Mouse (Mus musculus) limb, embryonic 13.5 days (tissue): ENCODE data around the gene Gtse1. TPM values are rescaled to one million over a fixed set of nuclear protein-coding genes. Genes with fewer than 3 reads are reported as not detected.

Experiments
- ATAC-seq: fragments of 200-750 bp; cut with Nextera tagmentation; 2 replicates; pipeline ENCODE4 v1.8.0; 2017; ENCODE audit warnings: low read depth, moderate number of reproducible peaks, moderate TSS enrichment; ENCODE audit not compliant: low FRiP score
- H3K27ac ChIP-seq: fragments of 300-500 bp; sonication (generic); 2 replicates; pipeline ENCODE4 v1.5.1; 2015; ENCODE audit warnings: inconsistent platforms, mild to moderate bottlenecking, moderate library complexity
- H3K27me3 ChIP-seq: fragments of 300-500 bp; sonication (generic); 2 replicates; pipeline ENCODE4 v1.6.1; 2015; ENCODE audit warnings: mild to moderate bottlenecking, inconsistent platforms
- H3K36me3 ChIP-seq: fragments of 300-500 bp; sonication (generic); 2 replicates; pipeline ENCODE4 v1.6.1; 2015; ENCODE audit warnings: inconsistent platforms, mild to moderate bottlenecking, moderate library complexity
- H3K4me1 ChIP-seq: fragments of 300-500 bp; sonication (generic); 2 replicates; pipeline ENCODE4 v1.6.1; 2015; ENCODE audit warnings: inconsistent platforms
- H3K4me2 ChIP-seq: fragments of 300-500 bp; sonication (generic); replicated peaks from 2 replicates; pipeline ENCODE4 v1.6.1; 2015; ENCODE audit warnings: inconsistent platforms, mild to moderate bottlenecking, moderate library complexity
- H3K4me3 ChIP-seq: fragments of 300-500 bp; sonication (generic); 2 replicates; pipeline ENCODE4 v1.5.1; 2015; ENCODE audit warnings: moderate library complexity, mild to moderate bottlenecking, inconsistent platforms
- H3K9ac ChIP-seq: fragments of 300-500 bp; sonication (generic); 2 replicates; pipeline ENCODE4 v1.6.1; 2015; ENCODE audit warnings: mild to moderate bottlenecking, inconsistent platforms
- H3K9me3 ChIP-seq: fragments of 300-500 bp; sonication (generic); 2 replicates; pipeline ENCODE4 v1.6.1; 2016; ENCODE audit warnings: inconsistent platforms
- WGBS: fragments of 180-500 bp; shearing (Covaris S2); methylation state at CpG from one replicate; pipeline ENCODE4 v1.1.7; 2015; 5-methylcytosine and 5-hydroxymethylcytosine counted together
- polyA plus RNA-seq: library from polyadenylated mRNA; unstranded; fragments of >200 nt; fragmentation: Nextera tagmentation; extraction: Ambion mirVana; gene quantifications from 2 replicates; pipeline ENCODE4 v1.2.1, GENCODE M21; 2015

Gene Gtse1
- 24.7 and 26.8 TPM in 2 replicates for polyA plus RNA-seq

DNA sequence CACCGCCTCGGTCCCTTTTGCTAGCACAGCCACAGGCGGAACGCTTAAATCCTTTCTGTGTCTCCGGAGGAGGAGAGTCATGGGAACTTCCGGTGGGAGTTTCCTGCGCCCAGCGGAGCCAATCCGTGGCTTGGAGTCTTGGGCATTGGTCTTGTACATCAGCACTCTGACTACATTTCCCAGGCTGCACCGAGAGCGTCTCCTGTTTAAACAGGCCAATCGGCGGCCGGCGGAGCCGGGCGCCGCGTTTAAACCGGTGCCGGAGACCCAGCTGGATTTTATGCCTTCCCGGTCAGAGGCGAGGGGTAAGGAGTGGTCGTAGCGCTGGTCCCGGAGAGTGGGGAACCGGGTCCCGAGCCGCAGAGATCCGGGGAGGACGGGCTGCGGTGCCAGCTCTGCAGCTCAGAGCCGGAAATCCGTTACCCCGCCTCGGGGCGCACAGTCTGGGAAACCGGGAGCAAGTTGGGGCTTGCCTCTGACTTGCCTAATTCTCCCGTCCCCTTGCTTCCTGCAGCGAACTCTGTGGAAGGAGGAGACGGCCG, at the start of gene Gtse1:
Gtse1 (plus strand) TSS at position 256 of the 542 bp plus-strand sequence.
- Histone ChIP-seq H3K27ac (peak within 1 kb of the TSS; percentile 72; the same call in 1 of the 2 replicates), H3K27me3 (no peaks in the 10 kb centered on the region)
- under 1% methylated on average over 42 of the region's 42 CpGs for WGBS

DNA sequence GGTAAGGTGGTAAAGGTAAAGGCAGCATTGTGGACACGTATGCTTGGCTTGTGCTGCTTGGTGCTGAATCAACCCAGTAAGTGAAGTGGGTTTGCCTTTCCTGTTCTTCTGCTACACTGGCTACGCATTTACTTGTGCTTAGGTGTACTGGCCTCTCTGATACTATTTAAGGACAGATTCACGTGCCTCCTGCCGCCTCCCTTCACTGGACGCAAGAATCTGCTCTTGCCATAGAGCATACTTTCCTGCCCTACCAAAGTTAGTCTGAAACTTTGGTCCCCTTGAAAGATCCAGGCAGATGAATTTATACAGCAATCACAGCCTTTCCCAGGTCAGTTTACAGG, 49.1 kb upstream of the Gtse1 start:
- ATAC-seq: no peak
- H3K27ac ChIP-seq: no peak overlapping the region
- H3K36me3 ChIP-seq: no peaks in the 10 kb centered on the region
- H3K4me3 ChIP-seq: peak overlapping the region; percentile 78
- 86% methylated on average over 5 of the region's 5 CpGs for WGBS
- H3K27me3 ChIP-seq: no peaks in the 10 kb centered on the region
- H3K9me3 ChIP-seq: no peaks in the 10 kb centered on the region
- peak overlapping the region; percentile 83 for H3K9ac ChIP-seq
- H3K4me2 ChIP-seq: peak overlapping the region; percentile 90
- peaks cover 9% of the 10 kb centered on the region for H3K4me1 ChIP-seq

More for the DNA sequence above, at the start of gene Gtse1:
- H3K9me3 ChIP-seq: no peaks in the 10 kb centered on the region
- peak; percentile 98 for ATAC-seq
- peak within 1 kb of the TSS; percentile 83 for H3K9ac ChIP-seq
- peak within 1 kb of the TSS; percentile 89 for H3K4me2 ChIP-seq
- peak within 1 kb of the TSS; percentile 83 for H3K4me3 ChIP-seq
- peaks cover 36% of the 10 kb centered on the region for H3K36me3 ChIP-seq
- H3K4me1 ChIP-seq: peaks cover 21% of the 10 kb centered on the region

DNA sequence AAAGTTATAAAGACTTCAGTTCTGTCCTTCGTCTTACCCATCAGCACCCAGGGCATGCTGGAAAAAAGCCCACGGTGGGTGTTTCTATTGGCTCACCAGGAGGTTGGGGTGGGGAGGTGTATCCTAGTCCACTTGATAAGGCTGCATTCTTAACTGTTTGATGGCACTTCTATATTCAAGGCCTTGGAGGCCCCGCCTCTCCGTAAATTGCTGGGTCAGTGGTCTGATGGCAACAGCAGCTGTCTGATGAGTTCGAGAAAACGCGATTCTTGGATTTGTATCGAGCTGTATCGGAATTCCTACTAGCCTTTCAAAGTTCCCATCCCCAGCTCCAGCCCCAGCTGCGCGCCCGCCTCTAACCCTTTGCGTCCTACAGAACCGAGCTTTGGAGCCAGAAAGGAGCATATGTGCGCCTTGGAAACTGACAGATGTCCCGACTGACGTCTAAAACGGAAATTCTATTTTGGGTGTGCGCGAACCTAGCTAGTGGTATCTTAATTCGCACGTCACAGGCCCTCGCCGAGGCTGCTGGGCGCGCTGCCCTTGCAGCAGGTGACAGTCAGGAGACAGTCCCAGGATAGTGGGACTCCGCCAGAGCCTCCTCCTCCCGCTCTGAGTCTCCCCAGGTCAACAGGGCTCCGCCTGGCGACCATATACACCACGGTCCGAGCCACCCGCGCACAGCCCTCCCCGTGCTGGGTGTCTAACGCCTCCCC, 48.6 kb upstream of the Gtse1 start:
- Histone ChIP-seq H3K4me3 (peak overlapping the region; percentile 78), H3K27me3 (no peaks in the 10 kb centered on the region), H3K27ac (peak overlapping the region; percentile 81), H3K4me1 (peaks cover 9% of the 10 kb centered on the region), H3K9me3 (no peaks in the 10 kb centered on the region), H3K9ac (peak overlapping the region; percentile 83), H3K36me3 (no peaks in the 10 kb centered on the region), H3K4me2 (peak overlapping the region; percentile 90)
- WGBS: 5% methylated on average over 36 of the region's 36 CpGs
- ATAC-seq: peak; percentile 78

DNA sequence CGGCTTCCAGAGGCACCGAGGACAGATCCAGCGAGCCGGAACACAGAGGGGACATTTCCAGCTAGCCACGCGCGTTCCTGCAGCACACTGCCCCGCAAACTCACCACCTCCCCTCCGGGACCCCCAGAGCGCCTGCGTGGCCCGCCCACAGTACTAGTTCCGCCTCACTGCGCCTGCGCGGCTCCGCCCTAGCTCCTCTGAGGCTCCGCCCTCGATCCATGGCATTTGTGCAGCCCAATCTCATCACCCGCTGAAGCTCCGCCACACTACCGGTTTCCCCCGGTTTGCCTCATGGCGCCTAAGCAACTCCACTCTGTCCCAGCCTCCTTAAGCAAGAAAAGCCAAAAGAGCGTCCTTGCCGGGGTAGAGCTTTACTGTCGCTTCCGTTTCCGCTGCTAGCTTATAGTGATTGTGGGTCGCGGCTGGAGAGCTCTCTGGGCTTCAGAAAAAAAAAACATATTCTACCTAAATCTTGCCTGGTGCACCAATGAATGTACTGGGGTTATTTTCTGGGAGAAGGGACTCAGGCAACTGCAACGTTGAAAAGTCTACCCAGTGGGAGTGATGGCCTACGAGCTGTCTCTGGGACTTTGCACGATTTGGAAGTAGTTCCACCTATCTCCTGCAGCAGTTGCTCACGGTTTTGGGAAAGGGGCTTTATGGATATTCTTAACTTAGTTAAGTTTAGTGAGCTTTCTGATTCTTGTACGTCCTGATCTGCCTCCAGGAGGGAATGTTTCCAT, 47.8 kb upstream of the Gtse1 start, which contains the start of gene Cdpf1:
Cdpf1 (minus strand) TSS at position 163 of the 743 bp plus-strand sequence.
- Histone ChIP-seq H3K4me3 (peak within 1 kb of the TSS; percentile 78), H3K9me3 (0 out of 2 replicates have a peak, but pooled peaks cover under 1% of the 10 kb centered on the region), H3K4me2 (peak within 1 kb of the TSS; percentile 90), H3K36me3 (no peaks in the 10 kb centered on the region), H3K4me1 (peaks cover 9% of the 10 kb centered on the region), H3K27ac (peak within 1 kb of the TSS; percentile 81), H3K9ac (peak within 1 kb of the TSS; percentile 83), H3K27me3 (no peaks in the 10 kb centered on the region)
- peak; percentile 96 for ATAC-seq
- 3% methylated on average over 36 of the region's 36 CpGs for WGBS

DNA sequence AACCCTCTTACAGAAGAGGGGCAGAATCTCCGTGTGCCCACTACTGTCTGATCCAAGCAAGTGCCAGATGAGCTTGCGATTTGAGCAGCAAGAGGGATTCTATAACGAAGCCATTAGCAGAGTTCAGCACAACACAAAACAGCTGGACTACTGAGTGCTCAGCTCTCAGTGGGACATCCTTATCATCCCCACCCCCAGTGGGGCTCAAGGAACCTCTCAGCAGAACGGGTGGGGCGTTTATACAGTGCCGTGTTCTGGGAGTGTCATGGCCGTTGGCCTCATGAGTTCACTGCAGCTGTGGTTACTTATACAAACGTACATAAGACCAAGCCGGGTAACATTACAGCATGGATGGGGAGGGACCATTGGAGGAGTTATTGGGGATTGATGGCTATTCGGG, 46.1 kb upstream of the Gtse1 start:
- no peaks in the 10 kb centered on the region for H3K27me3 ChIP-seq
- H3K9me3 ChIP-seq: peaks cover 16% of the 10 kb centered on the region
- no peak overlapping the region for H3K4me2 ChIP-seq
- H3K4me1 ChIP-seq: peaks cover 9% of the 10 kb centered on the region
- H3K36me3 ChIP-seq: no peaks in the 10 kb centered on the region
- 72% methylated on average over 10 of the region's 10 CpGs for WGBS
- no peak for ATAC-seq
- H3K9ac ChIP-seq: no peak overlapping the region
- no peak overlapping the region for H3K4me3 ChIP-seq
- no peak overlapping the region for H3K27ac ChIP-seq

DNA sequence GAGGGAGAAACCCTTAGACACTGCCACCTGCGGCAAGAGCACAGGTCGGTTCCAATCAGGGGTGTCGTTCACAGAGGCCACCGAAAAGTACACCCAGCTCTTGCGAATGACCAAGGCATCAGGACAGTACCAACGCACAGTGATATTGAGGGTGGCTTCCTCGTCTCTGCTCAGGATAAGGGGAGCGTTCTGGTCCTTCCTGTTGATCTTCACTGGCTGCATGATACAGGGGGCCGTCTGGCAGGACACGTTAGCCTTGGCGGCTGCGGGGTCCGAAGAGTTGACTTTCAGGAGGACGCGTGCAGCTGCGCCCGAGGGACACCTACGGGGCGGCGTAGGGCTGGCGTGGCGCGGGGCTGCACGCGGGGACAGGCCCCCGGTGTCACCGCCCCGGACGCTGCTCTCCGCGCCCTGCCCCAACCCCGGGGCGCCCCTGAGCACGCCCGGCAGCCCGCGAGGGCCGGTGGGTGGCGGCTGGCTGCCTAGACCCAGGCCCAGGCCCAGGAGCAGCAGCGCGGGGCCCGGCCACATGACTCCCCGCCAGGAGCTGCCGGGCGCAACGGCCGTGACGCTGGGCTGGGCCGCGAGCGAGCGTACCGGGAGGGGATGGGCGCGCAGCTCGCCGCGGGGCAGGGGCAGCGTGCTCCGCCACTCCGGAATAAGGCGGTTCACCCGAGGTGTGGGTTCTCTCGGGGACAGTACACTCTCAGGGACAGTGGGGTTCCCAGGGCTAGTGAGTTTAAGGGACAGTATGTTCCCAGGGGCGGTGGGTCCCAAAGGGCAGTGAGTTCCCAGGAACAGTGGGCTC, 38.1 kb upstream of the Gtse1 start, which contains the start of gene Pkdrej:
Pkdrej (minus strand) TSS at position 532 of the 808 bp plus-strand sequence.
- Histone ChIP-seq H3K4me1 (no peaks in the 10 kb centered on the region), H3K36me3 (no peaks in the 10 kb centered on the region), H3K9ac (peak within 1 kb of the TSS; percentile 84), H3K27ac (no peak within 1 kb of the TSS), H3K4me2 (peak within 1 kb of the TSS; percentile 96), H3K9me3 (peaks cover 28% of the 10 kb centered on the region), H3K4me3 (peak within 1 kb of the TSS; percentile 58), H3K27me3 (peaks cover 16% of the 10 kb centered on the region)
- WGBS: under 1% methylated on average over 65 of the region's 65 CpGs
- peak; percentile 81 for ATAC-seq

DNA sequence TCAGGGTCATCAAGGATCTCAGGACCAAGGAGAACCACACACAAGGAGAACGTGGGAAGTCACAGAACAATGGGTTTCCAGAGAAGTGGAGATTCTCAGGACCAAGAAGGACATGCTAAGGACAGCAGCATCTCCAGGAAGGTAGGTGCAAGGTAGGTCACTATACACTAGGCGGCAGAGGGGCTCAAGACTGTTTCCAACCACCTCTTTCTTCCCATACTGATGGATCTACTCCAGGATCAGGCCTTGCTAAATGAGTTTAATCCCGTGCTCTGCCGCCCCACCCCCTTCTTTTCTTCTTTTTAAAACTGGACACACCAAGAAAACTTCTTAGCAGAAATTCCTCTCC, 37.6 kb upstream of the Gtse1 start:
- ATAC-seq: peak; percentile 44; the same call in 1 of the 2 replicates

DNA sequence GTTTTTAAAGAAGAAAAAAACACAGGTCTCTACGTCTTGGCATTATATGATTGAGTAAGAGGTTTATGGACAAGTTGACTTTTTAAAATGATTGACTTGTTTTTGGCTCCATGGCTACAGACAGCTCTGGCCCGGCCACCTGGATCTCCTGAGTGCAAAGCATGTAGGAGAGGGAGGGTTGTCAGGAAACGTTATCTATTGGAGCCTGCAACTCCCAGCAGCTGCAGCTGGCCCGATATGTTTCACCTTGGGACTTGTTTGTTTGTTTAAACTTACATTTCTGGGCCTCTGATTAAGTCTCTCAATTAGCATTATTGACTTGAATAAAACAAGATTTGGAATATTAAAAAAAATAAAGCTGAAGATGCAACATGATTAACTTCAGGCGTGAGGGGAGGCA, 32.9 kb upstream of the Gtse1 start:
- Histone ChIP-seq H3K36me3 (no peaks in the 10 kb centered on the region), H3K27ac (no peak overlapping the region), H3K27me3 (peaks cover 6% of the 10 kb centered on the region; the same call in 1 of the 2 replicates), H3K9me3 (no peaks in the 10 kb centered on the region), H3K9ac (no peak overlapping the region), H3K4me2 (no peak overlapping the region), H3K4me1 (peaks cover 4% of the 10 kb centered on the region; the same call in 1 of the 2 replicates), H3K4me3 (no peak overlapping the region)
- 64% methylated on average over 5 of the region's 5 CpGs for WGBS
- no peak for ATAC-seq

More for the DNA sequence above, 37.6 kb upstream of the Gtse1 start:
- WGBS: 16% methylated on average over 4 of the region's 4 CpGs
- peak overlapping the region; percentile 58 for H3K4me3 ChIP-seq
- no peaks in the 10 kb centered on the region for H3K36me3 ChIP-seq
- H3K27me3 ChIP-seq: peaks cover 16% of the 10 kb centered on the region
- no peak overlapping the region for H3K27ac ChIP-seq
- H3K4me2 ChIP-seq: peak overlapping the region; percentile 96
- no peaks in the 10 kb centered on the region for H3K4me1 ChIP-seq
- H3K9ac ChIP-seq: peak overlapping the region; percentile 84
- peaks cover 25% of the 10 kb centered on the region for H3K9me3 ChIP-seq

DNA sequence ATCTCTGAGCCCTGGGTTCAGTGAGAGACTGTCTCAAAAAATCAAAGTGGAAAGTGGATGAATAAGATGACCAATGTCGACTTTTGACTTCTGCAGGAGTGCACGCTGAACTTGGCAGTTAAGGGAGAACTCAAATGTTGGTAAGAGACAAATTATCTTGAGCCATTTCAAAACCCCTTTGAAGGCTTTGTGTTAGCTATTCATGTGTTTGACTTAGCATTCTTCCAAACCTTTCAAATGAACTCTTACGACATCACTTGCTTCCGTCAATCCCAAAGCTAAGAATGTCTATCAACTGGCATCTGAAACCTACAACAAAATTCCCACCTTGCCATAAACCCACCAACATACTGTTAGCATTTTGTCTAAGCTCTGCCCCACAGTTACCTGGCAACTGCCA, 31.5 kb upstream of the Gtse1 start:
- H3K27me3 ChIP-seq: no peaks in the 10 kb centered on the region
- no peak overlapping the region for H3K27ac ChIP-seq
- no peaks in the 10 kb centered on the region for H3K36me3 ChIP-seq
- H3K4me2 ChIP-seq: no peak overlapping the region
- no peak for ATAC-seq
- H3K4me3 ChIP-seq: no peak overlapping the region
- H3K9ac ChIP-seq: no peak overlapping the region
- WGBS: 88% methylated on average over 4 of the region's 4 CpGs
- H3K4me1 ChIP-seq: peaks cover 14% of the 10 kb centered on the region
- no peaks in the 10 kb centered on the region for H3K9me3 ChIP-seq

DNA sequence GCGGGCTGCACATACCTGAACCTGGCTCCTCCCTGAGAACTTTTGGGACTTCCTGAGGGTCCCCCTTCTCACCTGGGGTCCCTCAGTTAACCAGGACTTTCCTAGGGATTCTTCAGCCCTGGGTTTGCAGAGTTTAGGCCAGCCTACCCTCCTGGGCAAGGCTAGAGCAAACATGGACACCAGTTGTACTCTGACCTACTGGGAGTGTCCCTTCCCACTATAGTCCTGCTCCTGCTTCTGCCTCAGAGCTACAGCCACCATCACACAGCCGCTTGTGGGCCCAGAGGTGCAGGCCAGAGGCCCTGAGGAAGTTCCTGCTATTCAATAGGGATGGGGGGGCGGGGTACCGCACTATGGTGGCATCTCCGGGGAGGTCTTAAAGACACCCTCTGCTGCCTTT, 30.1 kb upstream of the Gtse1 start:
- no peak for ATAC-seq
- 71% methylated on average over 5 of the region's 5 CpGs for WGBS
- Histone ChIP-seq H3K27ac (no peak overlapping the region), H3K4me3 (no peak overlapping the region), H3K27me3 (no peaks in the 10 kb centered on the region), H3K36me3 (no peaks in the 10 kb centered on the region), H3K4me1 (peaks cover 15% of the 10 kb centered on the region), H3K9ac (no peak overlapping the region; the same call in 1 of the 2 replicates), H3K9me3 (no peaks in the 10 kb centered on the region), H3K4me2 (no peak overlapping the region)

DNA sequence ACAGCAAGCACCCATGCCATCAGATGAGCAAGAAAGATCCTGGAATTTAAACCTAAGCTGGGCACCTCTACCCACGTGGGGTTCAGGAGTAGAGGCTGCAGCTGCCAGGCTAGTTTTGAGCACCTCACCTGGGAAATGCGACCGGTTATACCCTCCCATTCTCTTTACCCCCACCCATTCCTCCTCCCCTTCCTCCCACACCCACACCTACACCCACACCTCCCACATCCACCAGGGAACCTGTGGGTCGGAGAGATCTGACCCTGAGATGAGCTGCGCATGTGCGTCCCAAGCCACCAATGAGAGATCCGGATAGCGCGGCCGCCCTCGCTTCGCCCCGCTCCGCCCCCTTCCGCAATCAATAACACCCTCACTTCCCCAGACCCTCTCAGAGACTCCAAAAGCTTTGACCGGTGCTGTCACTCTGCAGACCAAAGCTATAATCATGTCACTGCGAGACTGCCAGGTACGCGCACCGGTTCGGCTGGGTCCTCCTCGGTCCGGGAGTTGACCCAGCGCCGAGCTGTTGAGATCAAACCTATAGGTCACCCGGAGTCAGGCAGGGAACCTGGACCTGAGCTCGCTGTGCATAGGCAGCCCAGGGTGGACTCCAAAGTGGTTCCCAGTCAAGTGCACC, 27.5 kb upstream of the Gtse1 start, which contains the start of gene Ttc38:
Ttc38 (plus strand) TSS at position 353 of the 637 bp plus-strand sequence.
- H3K9ac ChIP-seq: peak within 1 kb of the TSS; percentile 72
- H3K4me1 ChIP-seq: peaks cover 15% of the 10 kb centered on the region
- peak within 1 kb of the TSS; percentile 74 for H3K4me2 ChIP-seq
- peak within 1 kb of the TSS; percentile 62 for H3K4me3 ChIP-seq
- no peak within 1 kb of the TSS for H3K27ac ChIP-seq
- WGBS: 1% methylated on average over 27 of the region's 27 CpGs
- peak; percentile 92 for ATAC-seq
- no peaks in the 10 kb centered on the region for H3K27me3 ChIP-seq
- no peaks in the 10 kb centered on the region for H3K9me3 ChIP-seq
- H3K36me3 ChIP-seq: peaks cover 7% of the 10 kb centered on the region
